Mouse (Mus musculus) heart, postnatal 0 days (tissue): Measurements from ENCODE around the gene Fgfr2.

ENCODE experiments used
- CTCF ChIP-seq: IDR thresholded peaks from 2 replicates; pipeline ENCODE4 v1.5.1; 2016; ENCODE audit warnings: antibody characterized with exemption, control low read depth, low read depth
- EP300 ChIP-seq: IDR thresholded peaks from 2 replicates; pipeline ENCODE4 v1.6.1; 2016; ENCODE audit warnings: antibody characterized with exemption, low read depth

- TF ChIP-seq CTCF: no peak
- TF ChIP-seq EP300: no peak
Observed at GRCm38 (mm10) chr7:132767999-132768370, 355.2 kb downstream of the Fgfr2 start.
